Mouse (Mus musculus) liver, adult (tissue): ENCODE data around the gene Rtbdn.

Experiments
- GATA4 ChIP-seq: IDR thresholded peaks from 2 replicates; pipeline ENCODE4 v1.6.1; 2014; ENCODE audit warnings: mild to moderate bottlenecking, low read length; ENCODE audit not compliant: insufficient replicate concordance

The Rtbdn gene

DNA sequence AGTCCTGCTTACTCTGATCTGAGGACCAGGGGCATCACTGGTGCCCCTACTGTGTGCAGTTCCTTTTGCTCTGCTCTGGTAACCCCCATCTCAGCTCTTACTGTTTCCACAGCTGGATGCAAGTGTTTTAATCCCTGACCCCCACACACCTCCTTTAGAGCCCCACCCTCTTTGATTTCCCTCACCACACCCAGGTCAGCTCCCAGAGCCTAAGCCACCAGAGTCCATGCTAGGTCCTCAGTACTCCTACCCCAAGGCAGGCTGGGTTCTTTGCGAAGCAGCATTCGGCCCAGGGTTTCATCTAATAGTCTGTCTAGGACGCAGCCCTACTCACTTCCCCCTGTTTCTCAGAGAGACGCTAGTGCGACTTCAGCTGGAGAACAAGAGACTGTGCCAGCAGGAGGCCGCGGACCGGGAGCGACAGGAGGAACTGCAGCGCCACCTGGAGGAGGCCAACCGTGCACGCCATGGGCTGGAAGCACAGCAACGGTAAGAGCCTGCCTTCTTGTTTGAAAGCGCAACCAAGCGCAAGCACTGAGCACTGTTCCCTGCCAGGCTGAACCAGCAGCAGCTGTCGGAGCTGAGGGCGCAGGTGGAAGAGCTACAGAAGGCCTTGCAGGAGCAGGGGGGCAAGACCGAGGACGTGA, 51.0 kb downstream of the Rtbdn start:
- no peak for TF ChIP-seq GATA4
